Mouse (Mus musculus) cerebellum, adult 2 months (tissue): ENCODE results near the gene Mrtfa.

Source experiments
- CTCF ChIP-seq: fragments of 200-500 bp; IDR thresholded peaks from 2 replicates; pipeline ENCODE4 v1.5.1; 2011; ENCODE audit warnings: low read depth, mild to moderate bottlenecking, control low read depth, low read length, moderate library complexity, borderline replicate concordance; ENCODE audit not compliant: insufficient read depth
- POLR2A ChIP-seq: fragments of 200-500 bp; IDR thresholded peaks from 2 replicates; pipeline ENCODE4 v1.6.1; 2011; ENCODE audit warnings: low read length, control low read depth, borderline replicate concordance; ENCODE audit not compliant: insufficient read depth

GRCm38 (mm10) chr15:80969371-80969770 is 221.2 kb downstream of the Mrtfa start:
- TF ChIP-seq CTCF (no peak), POLR2A (no peak)
